9 mouse cellular contexts compared by ENCODE assay signal in genomic region chr15:103242885-103243284, GRCm38 (mm10). TPM values are rescaled to one million over a fixed set of nuclear protein-coding genes. Genes with fewer than 3 reads are reported as not detected.
A peak's percentile ranks its signal among the peaks of the same experiment; 100 is the strongest.
DNase-seq lines count a peak whose midpoint lies in the region; ATAC-seq and TF ChIP-seq lines count a peak whose summit lies in the region.
"Had no signal": no experiment of that assay in that cellular context is flagged by ENCODE, and none has a peak within 500 bp of the region (broad histone marks: within the 10 kb centered on the region; RNA-seq: fewer than 3 reads in every experiment).

No protein-coding gene starts in this region.

- H3K4me2 ChIP-seq in kidney, postnatal 0 days (ENCODE audit: low read length): peak overlapping the region; percentile 73
- peak overlapping the region; percentile 94 for H3K4me2 ChIP-seq in embryonic facial prominence, embryonic 12.5 days (replicated peaks)
- peak overlapping the region; percentile 88 for H3K4me2 ChIP-seq in intestine, embryonic 14.5 days (ENCODE audit: low read length)
- H3K4me2 ChIP-seq in myocyte (ENCODE audit: low read depth): peak overlapping the region; percentile 89

- DNase-seq in kidney, postnatal 0 days (ENCODE audit: low spot score): no peak
- DNase-seq in kidney, postnatal 14 days: no peak
- no peak for DNase-seq in intestine, embryonic 14.5 days (ENCODE audit: low spot score)
- DNase-seq in retina, postnatal 1 day: no peak
- DNase-seq in layer of hippocampus, postnatal 14 days (ENCODE audit: low spot score in 2 of 2): no peak
- DNase-seq in c-Kit-positive CD71-positive TER-119-positive erythroid progenitor cells, embryonic 14.5 days (ENCODE audit: low spot score): no peak
- DNase-seq: lung, postnatal 4 days had no signal

- peak overlapping the region; percentile 67 for H3K4me3 ChIP-seq in kidney, postnatal 0 days (replicated peaks; ENCODE audit: low read depth, low read length)
- H3K4me3 ChIP-seq in embryonic facial prominence, embryonic 12.5 days: peak overlapping the region; percentile 61
- H3K4me3 ChIP-seq in intestine, embryonic 14.5 days (ENCODE audit: low read depth, low read length): peak overlapping the region; percentile 94
- peak overlapping the region; percentile 95 for H3K4me3 ChIP-seq in myocyte

- no peaks in the 10 kb centered on the region for H3K27me3 ChIP-seq in kidney, postnatal 0 days (ENCODE audit: insufficient read depth, low read length)
- H3K27me3 ChIP-seq in embryonic facial prominence, embryonic 12.5 days: no peaks in the 10 kb centered on the region
- no peaks in the 10 kb centered on the region for H3K27me3 ChIP-seq in intestine, embryonic 14.5 days (replicated peaks; ENCODE audit: control insufficient read depth, insufficient read depth, low read length)
- no peaks in the 10 kb centered on the region for H3K27me3 ChIP-seq in myocyte (ENCODE audit: control insufficient read depth, insufficient read depth, insufficient read length)

- H3K36me3 ChIP-seq in kidney, postnatal 0 days (ENCODE audit: insufficient read depth, low read length): peaks cover 44% of the 10 kb centered on the region
- H3K36me3 ChIP-seq in embryonic facial prominence, embryonic 12.5 days: peaks cover 51% of the 10 kb centered on the region
- H3K36me3 ChIP-seq in intestine, embryonic 14.5 days (ENCODE audit: control insufficient read depth, insufficient read depth, low read length): peaks cover 61% of the 10 kb centered on the region
- H3K36me3 ChIP-seq in myocyte (ENCODE audit: control insufficient read depth, insufficient read depth): peaks cover 66% of the 10 kb centered on the region

- 35% methylated on average over 8 of the region's 8 CpGs for WGBS in kidney, postnatal 0 days
- WGBS in embryonic facial prominence, embryonic 12.5 days: 69% methylated on average over 8 of the region's 8 CpGs
- WGBS in intestine, embryonic 14.5 days: 55% methylated on average over 8 of the region's 8 CpGs

- H3K27ac ChIP-seq in kidney, postnatal 0 days: no peak overlapping the region
- H3K27ac ChIP-seq in embryonic facial prominence, embryonic 12.5 days: no peak overlapping the region
- no peak overlapping the region for H3K27ac ChIP-seq in intestine, embryonic 14.5 days (ENCODE audit: low read depth)

- TF ChIP-seq POLR2A in myocyte (IDR thresholded peaks at IDR 0.05; ENCODE audit: insufficient read length, low read depth): no peak

- no peak overlapping the region for H3ac ChIP-seq in myocyte (ENCODE audit: control insufficient read depth, insufficient read length)

- peak overlapping the region; percentile 23; the same call in 1 of the 2 replicates for H3K9ac ChIP-seq in kidney, postnatal 0 days (ENCODE audit: low read depth, low read length)
- H3K9ac ChIP-seq in embryonic facial prominence, embryonic 12.5 days: peak overlapping the region; percentile 87; the same call in 1 of the 2 replicates
- H3K9ac ChIP-seq in intestine, embryonic 14.5 days (ENCODE audit: low read length): peak overlapping the region; percentile 95

- peaks cover 60% of the 10 kb centered on the region for H3K79me2 ChIP-seq in myocyte (ENCODE audit: control insufficient read depth, insufficient read depth)

- ATAC-seq in kidney, postnatal 0 days (replicated peaks; ENCODE audit: low FRiP score, low read depth): no peak
- ATAC-seq in embryonic facial prominence, embryonic 12.5 days (ENCODE audit: insufficient number of reproducible peaks, insufficient read depth, low FRiP score, low TSS enrichment): no peak
- no peak for ATAC-seq in intestine, embryonic 14.5 days (replicated peaks; ENCODE audit: low FRiP score, low TSS enrichment, low read depth)

- TF ChIP-seq CTCF in kidney, postnatal 0 days (IDR thresholded peaks at IDR 0.05; ENCODE audit: low read depth): no peak

- no peaks in the 10 kb centered on the region for H3K9me3 ChIP-seq in kidney, postnatal 0 days (replicated peaks; ENCODE audit: low read length)
- H3K9me3 ChIP-seq in embryonic facial prominence, embryonic 12.5 days: no peaks in the 10 kb centered on the region
- H3K9me3 ChIP-seq in intestine, embryonic 14.5 days (ENCODE audit: control insufficient read depth, low read length): no peaks in the 10 kb centered on the region

- H3K4me1 ChIP-seq in kidney, postnatal 0 days (replicated peaks; ENCODE audit: insufficient read depth, low read length): peaks cover 12% of the 10 kb centered on the region
- peaks cover 23% of the 10 kb centered on the region for H3K4me1 ChIP-seq in embryonic facial prominence, embryonic 12.5 days
- H3K4me1 ChIP-seq in intestine, embryonic 14.5 days (replicated peaks; ENCODE audit: control insufficient read depth, insufficient read depth, low read length): peaks cover 23% of the 10 kb centered on the region

TF ChIP-seq in myocyte, 11 proteins besides CTCF, POLR2A, EP300 and RAD21:
- TF ChIP-seq POLR2AphosphoS2 (IDR thresholded peaks at IDR 0.05; ENCODE audit: insufficient read length, low read depth) (no peak), USF1 (IDR thresholded peaks at IDR 0.05; ENCODE audit: low read depth) (no peak), CEBPB (IDR thresholded peaks at IDR 0.05; ENCODE audit: insufficient read depth, poor library complexity, severe bottlenecking) (no peak), E2F4 (IDR thresholded peaks at IDR 0.05; ENCODE audit: insufficient read depth) (no peak), REST (IDR thresholded peaks at IDR 0.05; ENCODE audit: insufficient read depth, insufficient read length) (no peak)

RNA-seq across cellular contexts. Expression of gene Hnrnpa1, which starts 2.7 kb away (rescaled TPM):
- 705 and 720 TPM in 2 replicates for polyA plus RNA-seq in kidney, postnatal 0 days (2015; fragmentation: Nextera tagmentation; extraction: Ambion mirVana)
- polyA plus RNA-seq in embryonic facial prominence, embryonic 12.5 days (2016; fragmentation: Nextera tagmentation; extraction: Ambion mirVana): 1,204 and 1,244 TPM in 2 replicates
- 837 and 906 TPM in 2 replicates for polyA plus RNA-seq in intestine, embryonic 14.5 days (2014; fragmentation: Nextera tagmentation; extraction: Ambion mirVana)
- polyA plus RNA-seq in myocyte (2012; fragmentation: generic; extraction: Trizol): 285 TPM
- total RNA-seq in layer of hippocampus, postnatal 14 days (2021): 100 to 1,000 TPM; 297 to 307 TPM

RNA-seq across cellular contexts. Expression of gene Cbx5, which starts 3.3 kb away (rescaled TPM):
- polyA plus RNA-seq in kidney, postnatal 0 days (2015; fragmentation: Nextera tagmentation; extraction: Ambion mirVana): 62.0 and 68.2 TPM in 2 replicates
- polyA plus RNA-seq in embryonic facial prominence, embryonic 12.5 days (2016; fragmentation: Nextera tagmentation; extraction: Ambion mirVana): 173 and 176 TPM in 2 replicates
- 118 and 123 TPM in 2 replicates for polyA plus RNA-seq in intestine, embryonic 14.5 days (2014; fragmentation: Nextera tagmentation; extraction: Ambion mirVana)
- polyA plus RNA-seq in myocyte (2012; fragmentation: generic; extraction: Trizol): 54.8 TPM
- 100 to 1,000 TPM; 155 to 158 TPM for total RNA-seq in layer of hippocampus, postnatal 14 days (2021)

RNA-seq across cellular contexts. Expression of gene Nfe2, which starts 15.3 kb away (rescaled TPM):
- 1.9 and 2.8 TPM in 2 replicates for polyA plus RNA-seq in kidney, postnatal 0 days (2015; fragmentation: Nextera tagmentation; extraction: Ambion mirVana)
- 4.9 and 5.2 TPM in 2 replicates for polyA plus RNA-seq in embryonic facial prominence, embryonic 12.5 days (2016; fragmentation: Nextera tagmentation; extraction: Ambion mirVana)
- 1.8 and 1.9 TPM in 2 replicates for polyA plus RNA-seq in intestine, embryonic 14.5 days (2014; fragmentation: Nextera tagmentation; extraction: Ambion mirVana)
- polyA plus RNA-seq in myocyte (2012; fragmentation: generic; extraction: Trizol): 0.42 TPM
- not detected for total RNA-seq in layer of hippocampus, postnatal 14 days (2021)

RNA-seq across cellular contexts. Expression of gene Copz1, which starts 29.6 kb away (rescaled TPM):
- polyA plus RNA-seq in kidney, postnatal 0 days (2015; fragmentation: Nextera tagmentation; extraction: Ambion mirVana): 237 and 263 TPM in 2 replicates
- 257 and 268 TPM in 2 replicates for polyA plus RNA-seq in embryonic facial prominence, embryonic 12.5 days (2016; fragmentation: Nextera tagmentation; extraction: Ambion mirVana)
- polyA plus RNA-seq in intestine, embryonic 14.5 days (2014; fragmentation: Nextera tagmentation; extraction: Ambion mirVana): 266 and 283 TPM in 2 replicates
- polyA plus RNA-seq in myocyte (2012; fragmentation: generic; extraction: Trizol): 172 TPM
- 100 to 1,000 TPM; 102 to 105 TPM for total RNA-seq in layer of hippocampus, postnatal 14 days (2021)

Comparison
In these comparisons a context has a peak if more than half of its experiments do, and no peak if none do; other contexts are left out.
1. H3K9ac ChIP-seq: peak in every context shown above with its lines; median percentile 95 in intestine, embryonic 14.5 days; 87 in embryonic facial prominence, embryonic 12.5 days; 23 in kidney, postnatal 0 days.